Mouse (Mus musculus) testis, adult 2 months (tissue): ENCODE results near the gene Sirt5. TPM values are rescaled to one million over a fixed set of nuclear protein-coding genes. Genes with fewer than 3 reads are reported as not detected.

Experiments
- H3K27ac ChIP-seq: fragments of 200-500 bp; 2 replicates; pipeline ENCODE4 v1.5.1; 2012; ENCODE audit warnings: low read depth, low read length; ENCODE audit not compliant: control insufficient read depth, insufficient read depth
- H3K27me3 ChIP-seq: fragments of 200-500 bp; 2 replicates; pipeline ENCODE4 v1.6.1; 2012; ENCODE audit warnings: mild to moderate bottlenecking, low read length, moderate library complexity; ENCODE audit not compliant: control insufficient read depth, insufficient read depth
- H3K36me3 ChIP-seq: fragments of 200-500 bp; 2 replicates; pipeline ENCODE4 v1.6.1; 2012; ENCODE audit warnings: mild to moderate bottlenecking, low read length; ENCODE audit not compliant: control insufficient read depth, insufficient read depth
- H3K4me1 ChIP-seq: fragments of 200-500 bp; 2 replicates; pipeline ENCODE4 v1.6.1; 2012; ENCODE audit warnings: low read length; ENCODE audit not compliant: control insufficient read depth, insufficient read depth
- H3K4me3 ChIP-seq: fragments of 200-500 bp; 2 replicates; pipeline ENCODE4 v1.5.1; 2012; ENCODE audit warnings: low read depth, mild to moderate bottlenecking, low read length, moderate library complexity, mixed read lengths; ENCODE audit not compliant: control insufficient read depth
- CTCF ChIP-seq: fragments of 200-500 bp; IDR thresholded peaks from 2 replicates; pipeline ENCODE4 v1.5.1; 2012; ENCODE audit warnings: low read depth, mild to moderate bottlenecking, inconsistent platforms, low read length, moderate library complexity; ENCODE audit not compliant: control insufficient read depth, insufficient read depth, insufficient replicate concordance
- POLR2A ChIP-seq: fragments of 200-500 bp; IDR thresholded peaks from 2 replicates; pipeline ENCODE4 v1.6.1; 2012; ENCODE audit warnings: low read depth, mild to moderate bottlenecking, inconsistent platforms, low read length, moderate library complexity; ENCODE audit not compliant: control insufficient read depth
- polyA plus RNA-seq: library from polyadenylated mRNA; depleted of rRNA; stranded (reverse); fragments of >200 nt; gene quantifications from 2 replicates; pipeline ENCODE4 v1.2.3, GENCODE M21; 2012; rRNA removed

The Sirt5 gene
- 5.2 and 6.0 TPM in 2 replicates for polyA plus RNA-seq

DNA sequence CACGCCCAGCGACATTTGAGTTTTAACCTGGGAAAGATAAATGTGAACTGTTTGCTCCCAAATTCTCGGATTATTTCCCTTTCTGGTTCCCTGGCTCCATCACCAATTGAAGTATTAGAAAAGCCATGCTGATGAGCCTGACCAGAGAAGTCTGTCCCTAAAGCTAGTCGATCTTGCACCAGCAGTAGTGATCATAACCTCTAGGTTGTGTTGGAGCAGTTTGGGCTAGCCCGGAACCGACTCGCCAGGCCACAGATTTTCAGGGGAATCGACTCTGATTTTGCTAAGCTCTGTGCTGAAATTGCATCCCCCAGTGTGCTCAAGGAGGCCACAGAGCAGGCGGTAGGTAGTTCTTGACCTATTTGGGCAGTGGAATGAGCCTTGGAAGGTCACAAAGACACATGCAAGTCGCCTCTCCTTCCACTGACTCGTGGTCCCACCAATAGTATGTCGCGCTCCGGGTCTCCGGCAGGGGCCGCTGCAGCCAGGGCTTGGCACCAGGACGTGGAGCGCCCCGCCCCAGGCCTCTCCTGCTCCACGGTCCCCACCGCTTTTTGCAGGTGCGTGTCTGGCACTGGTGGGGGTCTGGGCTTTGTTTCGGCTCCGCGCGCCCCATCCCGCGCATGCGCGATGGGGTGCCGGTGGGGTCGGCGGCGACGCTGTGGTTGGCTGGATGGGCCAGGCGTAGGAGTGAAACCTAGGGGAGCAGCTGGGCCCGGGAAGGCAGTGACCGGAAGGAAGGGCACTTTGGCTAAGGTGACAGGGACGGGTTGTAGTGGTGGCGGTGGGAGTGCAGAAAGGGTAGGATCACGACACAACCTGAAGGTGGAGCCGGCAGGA is at the start of gene Sirt5:
Gene Sirt5 (plus strand): TSS at position 512 of the 840 bp plus-strand sequence.
- Histone ChIP-seq H3K27me3 (no peaks in the 10 kb centered on the region), H3K36me3 (no peaks in the 10 kb centered on the region)

GRCm38 (mm10) chr13:43317411-43317810 is 47.9 kb upstream of the Sirt5 start:
- Histone ChIP-seq H3K27me3 (no peaks in the 10 kb centered on the region), H3K36me3 (no peaks in the 10 kb centered on the region), H3K4me1 (peaks cover 3% of the 10 kb centered on the region; the same call in 1 of the 2 replicates), H3K27ac (no peak overlapping the region), H3K4me3 (no peak overlapping the region)
- TF ChIP-seq CTCF (no peak), POLR2A (no peak)

More for the DNA sequence above, at the start of gene Sirt5:
- TF ChIP-seq CTCF (peak; percentile 68; the same call in 1 of the 2 replicates), POLR2A (no peak)
- peak within 1 kb of the TSS; percentile 84 for H3K4me3 ChIP-seq
- peaks cover 3% of the 10 kb centered on the region for H3K4me1 ChIP-seq
- no peak within 1 kb of the TSS for H3K27ac ChIP-seq

- no peaks in the 10 kb centered on the region for H3K27me3 ChIP-seq
- no peaks in the 10 kb centered on the region for H3K36me3 ChIP-seq
- H3K4me1 ChIP-seq: peaks cover 3% of the 10 kb centered on the region; the same call in 1 of the 2 replicates
- H3K4me3 ChIP-seq: no peak overlapping the region
- H3K27ac ChIP-seq: no peak overlapping the region
- TF ChIP-seq CTCF (no peak), POLR2A (no peak)
Measured at GRCm38 (mm10) chr13:43319396-43319795, 45.9 kb upstream of the Sirt5 start.

- H3K27me3 ChIP-seq: no peaks in the 10 kb centered on the region
- no peak overlapping the region for H3K4me3 ChIP-seq
- no peak for TF ChIP-seq POLR2A
- TF ChIP-seq CTCF: no peak
- H3K4me1 ChIP-seq: peaks cover under 1% of the 10 kb centered on the region; the same call in 1 of the 2 replicates
- H3K36me3 ChIP-seq: no peaks in the 10 kb centered on the region
- no peak overlapping the region for H3K27ac ChIP-seq
Measured at GRCm38 (mm10) chr13:43321492-43321891, 43.8 kb upstream of the Sirt5 start.

GRCm38 (mm10) chr13:43325427-43325826 is 39.9 kb upstream of the Sirt5 start:
- H3K36me3 ChIP-seq: no peaks in the 10 kb centered on the region
- H3K27ac ChIP-seq: no peak overlapping the region
- H3K27me3 ChIP-seq: no peaks in the 10 kb centered on the region
- H3K4me1 ChIP-seq: no peaks in the 10 kb centered on the region
- TF ChIP-seq CTCF (no peak), POLR2A (no peak)
- no peak overlapping the region for H3K4me3 ChIP-seq

GRCm38 (mm10) chr13:43331721-43332444 is 33.4 kb upstream of the Sirt5 start:
- Histone ChIP-seq H3K36me3 (no peaks in the 10 kb centered on the region), H3K4me3 (no peak overlapping the region), H3K27me3 (no peaks in the 10 kb centered on the region), H3K27ac (no peak overlapping the region), H3K4me1 (no peaks in the 10 kb centered on the region)
- TF ChIP-seq CTCF: no peak
- no peak for TF ChIP-seq POLR2A

DNA sequence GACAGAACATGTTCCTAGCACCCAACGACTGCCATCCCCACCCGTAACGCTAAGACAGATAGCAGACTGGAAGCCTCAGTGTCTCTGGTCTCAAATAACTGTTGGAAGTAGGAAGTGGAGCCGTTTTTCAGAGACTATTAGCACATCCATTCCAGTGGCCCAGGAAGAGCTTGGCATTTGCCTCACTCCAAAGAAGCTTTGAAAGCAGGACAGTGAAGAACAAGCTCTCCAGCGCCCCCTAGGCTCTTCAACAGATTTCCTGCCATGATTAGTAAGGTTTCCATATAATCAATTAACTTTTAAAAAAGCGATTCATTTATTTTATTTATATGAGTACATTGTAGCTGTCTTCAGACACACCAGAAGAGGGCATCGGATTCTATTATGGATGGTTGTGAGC is 32.7 kb upstream of the Sirt5 start:
- no peak overlapping the region for H3K4me3 ChIP-seq
- H3K36me3 ChIP-seq: no peaks in the 10 kb centered on the region
- H3K27ac ChIP-seq: no peak overlapping the region
- H3K27me3 ChIP-seq: no peaks in the 10 kb centered on the region
- H3K4me1 ChIP-seq: no peaks in the 10 kb centered on the region
- TF ChIP-seq CTCF: no peak
- no peak for TF ChIP-seq POLR2A
